Mouse (Mus musculus): ENCODE measurements around the gene Atp5b. TPM values are rescaled to one million over a fixed set of nuclear protein-coding genes. Genes with fewer than 3 reads are reported as not detected.

Atp5b gene
- polyA plus RNA-seq, 1 experiment from 2014 or later, result 2,336 TPM

DNA sequence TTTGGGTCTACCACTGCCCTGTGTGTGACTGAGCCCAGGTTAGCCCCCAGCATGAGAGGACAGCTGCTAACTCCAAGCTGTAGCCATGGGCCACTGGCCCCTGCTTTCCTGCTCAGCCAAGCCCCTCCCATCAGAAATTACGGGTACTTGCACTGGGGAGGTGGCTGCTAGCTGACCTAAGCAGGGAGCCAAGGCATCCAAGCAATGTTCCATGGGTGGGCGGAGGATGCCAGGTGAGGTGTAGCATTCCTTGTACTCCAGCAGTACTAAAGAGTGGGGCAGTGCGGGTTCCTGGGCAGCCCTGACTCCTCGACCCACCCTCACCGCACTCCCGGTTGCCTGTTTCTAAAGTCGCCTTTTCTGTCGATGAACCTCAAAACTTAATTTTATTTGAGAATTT is 45.1 kb downstream of the Atp5b start:
- 91% methylated on average over 8 of the region's 8 CpGs for WGBS
- no peaks in the 10 kb centered on the region for H3K9me3 ChIP-seq (replicated peaks)

DNA sequence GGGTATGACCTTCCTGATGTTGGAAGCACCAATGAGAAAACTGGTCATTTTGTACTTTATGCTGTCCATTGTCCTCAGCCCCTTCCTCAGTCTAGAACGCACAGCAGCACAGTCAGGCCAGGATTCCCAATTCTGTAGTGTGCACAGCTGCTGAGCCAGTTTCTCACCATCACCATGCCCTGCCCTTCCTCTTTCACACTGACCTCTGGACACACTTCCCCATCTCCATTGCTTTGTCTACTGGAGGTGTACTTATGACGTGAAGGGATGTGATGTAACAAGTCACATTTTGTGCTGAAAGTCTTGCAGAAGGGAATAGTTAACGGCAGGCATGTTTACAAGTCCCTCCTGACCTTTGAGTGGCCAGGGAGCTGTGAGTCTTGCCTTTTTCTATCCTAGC is 48.2 kb downstream of the Atp5b start:
- peaks cover 89% of the 10 kb centered on the region for H3K36me3 ChIP-seq
- WGBS, result 83% methylated on average over 3 of the region's 3 CpGs
- DNase-seq (ENCODE audit: low spot score), result no peak
- H3K4me3 ChIP-seq, result no peak overlapping the region
- no peaks in the 10 kb centered on the region for H3K27me3 ChIP-seq (ENCODE audit: low read depth, poor library complexity, severe bottlenecking)
- no peaks in the 10 kb centered on the region for H3K9me3 ChIP-seq (replicated peaks)
- no peaks in the 10 kb centered on the region for H3K4me1 ChIP-seq
- H3K27ac ChIP-seq, result no peak overlapping the region

More for the DNA sequence above, 45.1 kb downstream of the Atp5b start:
- H3K4me3 ChIP-seq, result no peak overlapping the region
- no peak for DNase-seq (ENCODE audit: low spot score)
- H3K36me3 ChIP-seq, result peaks cover 95% of the 10 kb centered on the region
- no peaks in the 10 kb centered on the region for H3K4me1 ChIP-seq
- no peak overlapping the region for H3K27ac ChIP-seq
- no peaks in the 10 kb centered on the region for H3K27me3 ChIP-seq (ENCODE audit: low read depth, poor library complexity, severe bottlenecking)

DNA sequence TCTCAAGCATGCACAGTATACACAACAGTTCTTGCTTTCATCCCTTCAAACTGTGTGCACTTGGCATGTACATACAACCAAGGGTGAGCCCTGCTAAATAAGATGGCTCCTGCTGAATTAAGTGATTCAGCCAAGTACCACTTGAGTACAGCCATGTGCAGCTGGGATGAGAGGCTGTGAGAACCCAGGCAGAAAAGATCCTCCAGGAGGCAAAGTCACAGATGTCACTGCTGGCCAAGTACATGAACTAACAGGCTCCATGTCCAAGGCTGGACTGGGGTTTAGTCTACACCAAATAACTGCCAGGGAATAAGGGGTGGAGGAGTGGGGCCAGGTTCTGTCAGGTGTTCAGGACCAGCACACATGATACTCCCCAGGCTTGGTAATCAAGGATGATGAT is 48.7 kb downstream of the Atp5b start:
- H3K36me3 ChIP-seq, result peaks cover 85% of the 10 kb centered on the region
- no peak overlapping the region for H3K27ac ChIP-seq

DNA sequence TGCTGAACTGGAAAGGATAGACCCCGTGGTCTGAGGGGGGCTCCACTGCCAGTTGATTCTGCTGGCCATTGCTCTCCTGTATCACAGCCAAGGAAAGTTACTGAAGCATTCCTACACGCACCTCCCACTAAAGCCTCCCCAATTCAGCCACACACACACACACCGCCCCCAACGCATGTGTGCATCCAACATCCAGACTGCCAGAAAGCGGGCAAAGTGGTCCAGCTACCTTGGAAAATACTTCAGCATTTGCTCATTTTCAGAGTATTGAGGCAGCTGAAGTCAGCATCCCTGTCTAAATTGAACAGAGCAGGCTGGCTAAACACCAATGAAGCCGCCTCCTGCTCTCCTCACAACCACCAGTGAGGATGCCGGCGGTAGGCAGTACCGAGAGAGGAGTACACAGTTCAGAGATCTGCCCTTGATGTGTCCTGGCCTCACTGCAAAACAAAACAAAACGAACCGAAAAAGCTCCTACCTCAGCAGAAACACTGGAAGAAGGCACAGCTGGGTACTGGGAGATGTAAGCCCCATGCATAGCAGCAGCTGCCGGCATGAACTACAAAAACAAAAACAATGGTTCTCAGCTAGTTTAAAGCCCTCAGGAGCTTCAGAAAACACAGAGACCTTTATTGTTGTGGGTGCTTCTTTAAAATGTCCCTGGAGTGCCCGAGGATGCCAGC is 50.7 kb downstream of the Atp5b start:
- Histone ChIP-seq H3K4me1 (no peaks in the 10 kb centered on the region), H3K4me3 (no peak overlapping the region), H3K27me3 (ENCODE audit: low read depth, poor library complexity, severe bottlenecking) (no peaks in the 10 kb centered on the region), H3K36me3 (peaks cover 83% of the 10 kb centered on the region), H3K27ac (no peak overlapping the region), H3K9me3 (replicated peaks) (no peaks in the 10 kb centered on the region)
- 63% methylated on average over 13 of the region's 13 CpGs for WGBS
- no peak for DNase-seq (ENCODE audit: low spot score)

More for the DNA sequence above, 48.7 kb downstream of the Atp5b start:
- Histone ChIP-seq H3K4me1 (no peaks in the 10 kb centered on the region), H3K27me3 (ENCODE audit: low read depth, poor library complexity, severe bottlenecking) (no peaks in the 10 kb centered on the region), H3K9me3 (replicated peaks) (no peaks in the 10 kb centered on the region), H3K4me3 (no peak overlapping the region)
- DNase-seq (ENCODE audit: low spot score), result no peak

DNA sequence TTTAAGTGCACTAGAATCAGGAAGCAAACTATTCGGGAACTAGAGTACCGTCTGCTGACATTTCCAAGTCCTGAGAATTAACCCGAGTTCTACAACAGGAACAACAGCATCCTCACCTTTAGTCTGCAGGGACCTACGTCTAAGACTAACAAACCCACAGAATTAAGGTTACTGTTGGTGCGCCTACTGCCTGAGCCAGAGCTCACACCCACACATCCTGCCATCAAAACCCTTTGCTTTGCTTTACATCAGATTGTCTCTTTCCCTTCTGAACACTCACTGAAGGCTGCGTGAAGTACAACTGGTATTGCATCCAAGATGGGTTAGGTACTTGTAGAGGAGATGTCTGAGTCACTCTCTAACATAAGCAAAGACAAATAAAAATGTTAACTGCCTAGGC is 52.3 kb downstream of the Atp5b start:
- Histone ChIP-seq H3K4me3 (no peak overlapping the region), H3K36me3 (peaks cover 86% of the 10 kb centered on the region), H3K9me3 (replicated peaks) (no peaks in the 10 kb centered on the region), H3K27me3 (ENCODE audit: low read depth, poor library complexity, severe bottlenecking) (no peaks in the 10 kb centered on the region), H3K27ac (no peak overlapping the region), H3K4me1 (no peaks in the 10 kb centered on the region)
- no peak for DNase-seq (ENCODE audit: low spot score)
- 92% methylated on average over 6 of the region's 6 CpGs for WGBS

MicroRNAs within 50 kb of the gene (microRNA counts, 519-probe panel; counts per million panel counts)
- 684 counts per million, percentile 72 among the panel's probes with 10 or more counts for microRNA mmu-miR-677

Small RNAs within 50 kb of the gene (microRNA-seq; reads per million reads assigned to microRNA genes)
- gene Mir677, result 33.4 reads per million, percentile 36 among the genes with 10 or more reads in this experiment

Other genes with a start within 250 kb of the Atp5b start
- gene Rdh19, start 233.3 kb upstream of the Atp5b start, polyA plus RNA-seq (2016; fragmentation: Nextera tagmentation; extraction: Ambion mirVana), result not detected in 2 replicates
- gene Rdh16f2, start 216.8 kb upstream of the Atp5b start, polyA plus RNA-seq (2016; fragmentation: Nextera tagmentation; extraction: Ambion mirVana), result not detected in 2 replicates
- not detected in 2 replicates for gene Rdh7, start 194.5 kb upstream of the Atp5b start, polyA plus RNA-seq (2016; fragmentation: Nextera tagmentation; extraction: Ambion mirVana)
- not detected in 2 replicates for gene Sdr9c7, start 184.8 kb upstream of the Atp5b start, polyA plus RNA-seq (2016; fragmentation: Nextera tagmentation; extraction: Ambion mirVana)
- gene Hsd17b6, start 75.7 kb upstream of the Atp5b start, polyA plus RNA-seq (2016; fragmentation: Nextera tagmentation; extraction: Ambion mirVana), result not detected in 2 replicates
- gene Prim1, start 68.1 kb upstream of the Atp5b start, polyA plus RNA-seq (2016; fragmentation: Nextera tagmentation; extraction: Ambion mirVana), result 99.0 and 109 TPM in 2 replicates
- gene Naca, start 47.7 kb upstream of the Atp5b start, polyA plus RNA-seq (2016; fragmentation: Nextera tagmentation; extraction: Ambion mirVana), result 898 and 1,037 TPM in 2 replicates
- gene Ptges3, start 24.3 kb upstream of the Atp5b start, polyA plus RNA-seq (2016; fragmentation: Nextera tagmentation; extraction: Ambion mirVana), result 668 and 708 TPM in 2 replicates
- 12.3 and 14.4 TPM in 2 replicates for gene Baz2a, start 8.3 kb downstream of the Atp5b start, polyA plus RNA-seq (2016; fragmentation: Nextera tagmentation; extraction: Ambion mirVana)
- gene Rbms2, start 97.0 kb downstream of the Atp5b start, polyA plus RNA-seq (2016; fragmentation: Nextera tagmentation; extraction: Ambion mirVana), result 26.4 and 32.5 TPM in 2 replicates
- 1.7 and 1.9 TPM in 2 replicates for gene Gls2, start 111.2 kb downstream of the Atp5b start, polyA plus RNA-seq (2016; fragmentation: Nextera tagmentation; extraction: Ambion mirVana)
- gene Spryd4, start 128.5 kb downstream of the Atp5b start, polyA plus RNA-seq (2016; fragmentation: Nextera tagmentation; extraction: Ambion mirVana), result 33.3 and 34.4 TPM in 2 replicates
- 0.08 and 0.33 TPM in 2 replicates for gene Mip, start 142.6 kb downstream of the Atp5b start, polyA plus RNA-seq (2016; fragmentation: Nextera tagmentation; extraction: Ambion mirVana)
- 127 and 135 TPM in 2 replicates for gene Timeless, start 148.8 kb downstream of the Atp5b start, polyA plus RNA-seq (2016; fragmentation: Nextera tagmentation; extraction: Ambion mirVana)
- gene Apon, start 170.8 kb downstream of the Atp5b start, polyA plus RNA-seq (2016; fragmentation: Nextera tagmentation; extraction: Ambion mirVana), result 0.87 and 0.90 TPM in 2 replicates
- not detected in 2 replicates for gene Apof, start 185.4 kb downstream of the Atp5b start, polyA plus RNA-seq (2016; fragmentation: Nextera tagmentation; extraction: Ambion mirVana)
- 9.3 and 11.5 TPM in 2 replicates for gene Stat2, start 187.3 kb downstream of the Atp5b start, polyA plus RNA-seq (2016; fragmentation: Nextera tagmentation; extraction: Ambion mirVana)
- not detected in 2 replicates for gene Il23a, start 215.5 kb downstream of the Atp5b start, polyA plus RNA-seq (2016; fragmentation: Nextera tagmentation; extraction: Ambion mirVana)
- gene Pan2, start 220.1 kb downstream of the Atp5b start, polyA plus RNA-seq (2016; fragmentation: Nextera tagmentation; extraction: Ambion mirVana), result 37.2 and 41.8 TPM in 2 replicates
- 313 and 334 TPM in 2 replicates for gene Cnpy2, start 239.2 kb downstream of the Atp5b start, polyA plus RNA-seq (2016; fragmentation: Nextera tagmentation; extraction: Ambion mirVana)